Mouse (Mus musculus): ENCODE measurements around the gene Mllt1. TPM values are rescaled to one million over a fixed set of nuclear protein-coding genes. Genes with fewer than 3 reads are reported as not detected.

Gene Mllt1
- polyA plus RNA-seq, 1 experiment = 9.9 TPM

- H3K4me3 ChIP-seq (ENCODE audit: insufficient read depth, low read depth, low read length) = no peak overlapping the region
- no peak overlapping the region for H3K27ac ChIP-seq (replicated peaks; ENCODE audit: low read depth, low read length)
- no peaks in the 10 kb centered on the region for H3K4me1 ChIP-seq (ENCODE audit: control insufficient read depth, insufficient read depth, insufficient read length, low read length)
These were observed 58.8 kb downstream of the Mllt1 start for GRCm38 (mm10) chr17:56876465-56876864.

- Histone ChIP-seq H3K27ac (replicated peaks; ENCODE audit: low read depth, low read length) (no peak within 1 kb of the TSS), H3K4me1 (ENCODE audit: control insufficient read depth, insufficient read depth, insufficient read length, low read length) (no peaks in the 10 kb centered on the region), H3K4me3 (ENCODE audit: insufficient read depth, low read depth, low read length) (no peak within 1 kb of the TSS)
These were observed 60.1 kb downstream of the Mllt1 start, which contains the start of gene 1700061G19Rik for GRCm38 (mm10) chr17:56874936-56875651. TSS of gene 1700061G19Rik (plus strand) at chr17:56875477.

GRCm38 (mm10) chr17:56874237-56874636, 61.0 kb downstream of the Mllt1 start, which contains the start of gene Acsbg2:
TSS of gene Acsbg2 (minus strand) at chr17:56874447.
- Histone ChIP-seq H3K27ac (replicated peaks; ENCODE audit: low read depth, low read length) (no peak within 1 kb of the TSS), H3K4me1 (ENCODE audit: control insufficient read depth, insufficient read depth, insufficient read length, low read length) (no peaks in the 10 kb centered on the region), H3K4me3 (ENCODE audit: insufficient read depth, low read depth, low read length) (no peak within 1 kb of the TSS)

GRCm38 (mm10) chr17:56872512-56872911, 62.7 kb downstream of the Mllt1 start:
- Histone ChIP-seq H3K27ac (replicated peaks; ENCODE audit: low read depth, low read length) (no peak overlapping the region), H3K4me1 (ENCODE audit: control insufficient read depth, insufficient read depth, insufficient read length, low read length) (no peaks in the 10 kb centered on the region), H3K4me3 (ENCODE audit: insufficient read depth, low read depth, low read length) (no peak overlapping the region)

GRCm38 (mm10) chr17:56871767-56872166, 63.4 kb downstream of the Mllt1 start:
- Histone ChIP-seq H3K27ac (replicated peaks; ENCODE audit: low read depth, low read length) (no peak overlapping the region), H3K4me3 (ENCODE audit: insufficient read depth, low read depth, low read length) (no peak overlapping the region), H3K4me1 (ENCODE audit: control insufficient read depth, insufficient read depth, insufficient read length, low read length) (no peaks in the 10 kb centered on the region)

GRCm38 (mm10) chr17:56870287-56870953, 64.8 kb downstream of the Mllt1 start:
- Histone ChIP-seq H3K4me3 (ENCODE audit: insufficient read depth, low read depth, low read length) (no peak overlapping the region), H3K27ac (replicated peaks; ENCODE audit: low read depth, low read length) (no peak overlapping the region), H3K4me1 (ENCODE audit: control insufficient read depth, insufficient read depth, insufficient read length, low read length) (no peaks in the 10 kb centered on the region)

GRCm38 (mm10) chr17:56869481-56869977, 65.7 kb downstream of the Mllt1 start:
- no peak overlapping the region for H3K4me3 ChIP-seq (ENCODE audit: insufficient read depth, low read depth, low read length)
- no peak overlapping the region for H3K27ac ChIP-seq (replicated peaks; ENCODE audit: low read depth, low read length)
- no peaks in the 10 kb centered on the region for H3K4me1 ChIP-seq (ENCODE audit: control insufficient read depth, insufficient read depth, insufficient read length, low read length)

- H3K4me3 ChIP-seq (ENCODE audit: insufficient read depth, low read depth, low read length) = no peak overlapping the region
- no peak overlapping the region for H3K27ac ChIP-seq (replicated peaks; ENCODE audit: low read depth, low read length)
- 0 out of 2 replicates have a peak, but pooled peaks cover 3% of the 10 kb centered on the region for H3K4me1 ChIP-seq (ENCODE audit: control insufficient read depth, insufficient read depth, insufficient read length, low read length)
These were observed 69.1 kb downstream of the Mllt1 start for GRCm38 (mm10) chr17:56866071-56866470.

- no peak overlapping the region for H3K4me3 ChIP-seq (ENCODE audit: insufficient read depth, low read depth, low read length)
- 0 out of 2 replicates have a peak, but pooled peaks cover 3% of the 10 kb centered on the region for H3K4me1 ChIP-seq (ENCODE audit: control insufficient read depth, insufficient read depth, insufficient read length, low read length)
- H3K27ac ChIP-seq (replicated peaks; ENCODE audit: low read depth, low read length) = no peak overlapping the region
These were observed 74.0 kb downstream of the Mllt1 start for GRCm38 (mm10) chr17:56861197-56861596.

GRCm38 (mm10) chr17:56858922-56859321, 76.3 kb downstream of the Mllt1 start:
- H3K27ac ChIP-seq (replicated peaks; ENCODE audit: low read depth, low read length) = no peak overlapping the region
- no peak overlapping the region for H3K4me3 ChIP-seq (ENCODE audit: insufficient read depth, low read depth, low read length)
- 0 out of 2 replicates have a peak, but pooled peaks cover 3% of the 10 kb centered on the region for H3K4me1 ChIP-seq (ENCODE audit: control insufficient read depth, insufficient read depth, insufficient read length, low read length)

- H3K27ac ChIP-seq (replicated peaks; ENCODE audit: low read depth, low read length) = no peak overlapping the region
These were observed 77.0 kb downstream of the Mllt1 start for GRCm38 (mm10) chr17:56858216-56858615.

GRCm38 (mm10) chr17:56855421-56855820, 79.8 kb downstream of the Mllt1 start:
- Histone ChIP-seq H3K4me3 (ENCODE audit: insufficient read depth, low read depth, low read length) (no peak overlapping the region), H3K4me1 (ENCODE audit: control insufficient read depth, insufficient read depth, insufficient read length, low read length) (no peaks in the 10 kb centered on the region), H3K27ac (replicated peaks; ENCODE audit: low read depth, low read length) (no peak overlapping the region)

More at GRCm38 (mm10) chr17:56858216-56858615, 77.0 kb downstream of the Mllt1 start:
- no peak overlapping the region for H3K4me3 ChIP-seq (ENCODE audit: insufficient read depth, low read depth, low read length)
- 0 out of 2 replicates have a peak, but pooled peaks cover 3% of the 10 kb centered on the region for H3K4me1 ChIP-seq (ENCODE audit: control insufficient read depth, insufficient read depth, insufficient read length, low read length)

- Histone ChIP-seq H3K4me3 (ENCODE audit: insufficient read depth, low read depth, low read length) (no peak overlapping the region), H3K4me1 (ENCODE audit: control insufficient read depth, insufficient read depth, insufficient read length, low read length) (no peaks in the 10 kb centered on the region), H3K27ac (replicated peaks; ENCODE audit: low read depth, low read length) (no peak overlapping the region)
These were observed 84.0 kb downstream of the Mllt1 start for GRCm38 (mm10) chr17:56851167-56851566.

GRCm38 (mm10) chr17:56849710-56850109, 85.5 kb downstream of the Mllt1 start:
- Histone ChIP-seq H3K4me1 (ENCODE audit: control insufficient read depth, insufficient read depth, insufficient read length, low read length) (no peaks in the 10 kb centered on the region), H3K27ac (replicated peaks; ENCODE audit: low read depth, low read length) (no peak overlapping the region), H3K4me3 (ENCODE audit: insufficient read depth, low read depth, low read length) (no peak overlapping the region)

GRCm38 (mm10) chr17:56848785-56849184, 86.4 kb downstream of the Mllt1 start:
- Histone ChIP-seq H3K27ac (replicated peaks; ENCODE audit: low read depth, low read length) (no peak overlapping the region), H3K4me1 (ENCODE audit: control insufficient read depth, insufficient read depth, insufficient read length, low read length) (no peaks in the 10 kb centered on the region)

More at GRCm38 (mm10) chr17:56848785-56849184, 86.4 kb downstream of the Mllt1 start:
- no peak overlapping the region for H3K4me3 ChIP-seq (ENCODE audit: insufficient read depth, low read depth, low read length)

All from brown adipose tissue, adult 24 weeks (tissue).